Mouse (Mus musculus) gonadal fat pad, adult 2 months (tissue): ENCODE results near the gene Arf6. TPM values are rescaled to one million over a fixed set of nuclear protein-coding genes. Genes with fewer than 3 reads are reported as not detected.
"Not testable (repeated sequence)": the region's sequence is repeated elsewhere in the genome, so short reads cannot be mapped to it uniquely, and the experiment has no call there.

Source experiments
- DNase-seq: peaks from one replicate; pipeline ENCODE4 v3.0.0-alpha.2; 2012; ENCODE audit warnings: low read depth
- polyA plus RNA-seq: library from polyadenylated mRNA; depleted of rRNA; stranded (reverse); fragments of >200 nt; gene quantifications from 2 replicates; pipeline ENCODE4 v1.2.3, GENCODE M21; 2012

The Arf6 gene
- polyA plus RNA-seq, 1 experiment = 73.3 TPM

GRCm38 (mm10) chr12:69373850-69374766 lies 2.2 kb downstream of the Arf6 start:
- DNase-seq = no peak

DNA sequence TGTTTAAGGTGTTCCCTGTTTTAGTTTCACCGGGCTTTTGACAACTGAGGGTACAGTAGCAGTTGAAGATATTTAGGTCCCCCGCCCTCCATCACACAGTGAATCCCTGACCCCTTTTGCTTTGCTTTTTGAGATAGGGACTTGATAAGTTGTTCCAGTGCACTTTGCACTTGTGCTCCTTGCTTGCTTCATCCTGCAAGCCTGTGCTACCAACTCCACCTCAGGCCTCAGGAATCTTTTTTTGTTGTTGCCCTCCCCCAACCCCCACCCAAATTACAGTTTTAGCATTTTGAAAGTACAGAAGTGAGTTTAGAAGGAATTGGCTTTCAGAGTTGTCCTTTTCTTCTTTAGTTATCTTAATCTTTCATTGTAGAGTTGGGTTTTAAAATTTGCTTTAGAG lies 4.2 kb downstream of the Arf6 start:
- DNase-seq = no peak

GRCm38 (mm10) chr12:69377188-69377587 lies 5.2 kb downstream of the Arf6 start:
- DNase-seq = peak; percentile 57

- not testable (repeated sequence) for DNase-seq
Observed at GRCm38 (mm10) chr12:69377636-69378035, 5.7 kb downstream of the Arf6 start.

- no peak for DNase-seq
Observed at GRCm38 (mm10) chr12:69378558-69379454, 6.9 kb downstream of the Arf6 start.

DNA sequence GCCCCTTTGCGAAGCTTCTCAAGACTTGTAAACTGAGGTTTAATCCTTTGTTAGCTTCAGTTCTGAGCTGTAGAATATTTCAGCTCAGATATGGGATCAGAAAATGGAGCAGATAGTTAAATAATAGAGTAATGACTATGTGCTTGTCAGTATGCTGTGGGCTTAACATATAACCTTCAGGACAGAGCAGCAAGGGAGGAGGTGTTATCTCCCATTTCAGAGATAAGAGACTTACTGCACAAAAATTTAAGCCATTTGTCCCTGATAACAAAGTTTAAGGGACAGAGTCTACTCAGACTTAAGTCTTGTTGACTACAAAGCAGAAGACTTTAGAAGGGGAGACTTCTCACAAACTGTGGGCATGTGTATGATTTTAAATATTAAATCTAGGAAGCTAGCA lies 10.9 kb downstream of the Arf6 start:
- DNase-seq = no peak

DNA sequence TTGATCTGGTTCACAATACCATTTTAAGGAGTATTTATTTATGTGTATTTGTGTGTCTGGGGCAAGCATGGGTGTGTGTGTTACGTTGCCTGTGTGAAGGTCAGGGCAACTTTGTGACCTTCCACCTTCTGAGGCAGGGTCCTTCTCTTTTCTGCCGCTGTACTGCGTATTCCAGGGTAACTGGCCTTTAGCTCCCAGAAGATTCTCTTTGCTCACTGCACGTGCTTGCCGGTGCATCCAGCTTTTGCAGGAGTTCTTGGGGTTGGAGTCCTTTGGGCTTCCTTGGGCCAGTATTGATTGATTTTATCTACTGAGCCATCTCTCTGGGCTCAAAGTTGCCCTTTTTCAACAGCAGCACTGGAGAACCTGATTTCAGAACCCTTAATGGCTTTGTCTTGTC lies 12.7 kb downstream of the Arf6 start:
- no peak for DNase-seq

- no peak for DNase-seq
Observed at GRCm38 (mm10) chr12:69385542-69386280, 13.8 kb downstream of the Arf6 start.

GRCm38 (mm10) chr12:69386281-69386732 lies 14.4 kb downstream of the Arf6 start:
- DNase-seq = not testable (repeated sequence)

DNA sequence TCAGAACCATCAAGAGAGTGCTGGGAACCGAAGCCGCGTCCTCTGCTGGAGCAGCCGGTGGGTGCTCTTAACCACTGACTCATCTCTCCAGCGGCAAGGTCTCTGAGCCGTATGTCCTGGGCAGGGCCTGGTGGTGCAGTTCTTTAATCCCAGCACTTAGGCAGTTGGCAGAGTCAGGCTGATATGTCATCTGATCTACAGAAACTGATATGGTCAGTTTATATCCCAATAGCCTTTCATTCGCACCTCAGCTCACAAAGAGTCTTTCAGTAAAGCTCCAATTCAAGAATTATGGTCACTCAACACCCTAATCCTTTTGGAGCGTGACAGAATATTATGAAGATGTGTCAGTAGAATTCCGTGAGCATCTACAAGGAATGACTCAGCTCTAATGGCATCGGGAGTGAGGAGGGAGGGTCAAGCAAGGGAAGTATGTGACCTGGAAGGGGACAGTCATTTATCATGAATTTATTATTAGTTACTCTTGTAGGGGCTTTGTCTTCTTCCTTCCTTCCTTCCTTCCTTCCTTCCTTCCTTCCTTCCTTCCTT lies 16.4 kb downstream of the Arf6 start:
- DNase-seq = no peak

- no peak for DNase-seq
Observed at GRCm38 (mm10) chr12:69389273-69389938, 17.5 kb downstream of the Arf6 start.

- DNase-seq = no peak
Observed at GRCm38 (mm10) chr12:69390000-69390698, 18.2 kb downstream of the Arf6 start.

DNA sequence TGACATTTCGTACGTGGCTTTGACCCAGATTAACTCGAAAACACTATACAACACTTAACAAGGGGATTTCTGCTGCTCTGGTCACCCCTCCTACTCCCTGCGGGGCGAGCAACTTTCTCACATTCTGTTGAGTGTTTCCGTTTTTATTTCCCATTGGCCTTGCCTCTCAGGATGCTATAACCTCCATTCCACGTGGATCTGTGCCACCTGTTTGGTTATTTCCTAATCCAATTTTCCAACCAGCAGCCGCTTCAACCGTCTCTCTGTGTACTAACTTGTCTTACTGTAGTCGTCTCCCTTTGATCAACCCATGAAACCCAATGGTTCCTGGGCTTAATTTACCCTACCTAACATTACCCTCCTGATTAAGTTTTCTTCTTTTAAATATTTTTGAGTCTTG lies 21.1 kb downstream of the Arf6 start:
- no peak for DNase-seq

DNA sequence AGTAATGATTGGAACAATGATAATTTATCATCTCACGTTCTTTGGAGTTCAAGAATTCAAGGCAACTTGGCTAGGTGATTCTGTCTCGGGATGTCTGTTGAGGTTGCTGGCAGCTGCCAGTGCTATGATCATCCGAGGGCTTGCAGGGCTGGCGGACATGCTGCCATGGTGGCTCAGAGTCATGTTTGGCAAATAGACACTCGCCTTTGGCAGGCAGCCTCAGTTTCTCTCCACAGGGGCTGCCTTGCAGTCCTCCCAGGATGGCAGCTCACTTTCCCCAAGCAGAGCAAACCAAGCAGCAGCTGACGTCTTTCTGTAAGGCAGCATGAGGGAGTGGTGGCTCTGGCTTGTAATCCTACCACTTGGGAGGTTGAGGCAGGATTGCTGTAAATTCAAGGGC lies 22.5 kb downstream of the Arf6 start:
- DNase-seq = no peak

DNA sequence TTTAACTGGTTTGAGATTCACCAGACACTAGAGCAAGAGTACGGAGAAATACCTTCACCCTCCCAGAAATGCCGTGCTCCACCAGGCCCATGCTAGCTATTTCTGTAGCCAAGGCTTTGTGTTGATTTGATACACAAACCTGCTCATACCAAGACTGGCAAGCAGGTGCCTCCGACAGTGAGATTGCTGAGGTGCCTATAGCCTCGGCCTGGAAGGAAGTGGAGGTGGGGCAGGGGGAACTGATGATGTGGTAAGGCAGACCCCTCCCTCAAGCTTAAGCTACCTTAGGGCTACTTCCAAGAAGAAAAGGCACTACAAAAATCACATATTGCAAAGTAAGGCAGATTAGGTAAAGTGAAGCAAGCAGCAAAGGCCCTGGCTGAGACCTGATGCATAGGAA lies 28.4 kb downstream of the Arf6 start:
- DNase-seq = no peak

DNA sequence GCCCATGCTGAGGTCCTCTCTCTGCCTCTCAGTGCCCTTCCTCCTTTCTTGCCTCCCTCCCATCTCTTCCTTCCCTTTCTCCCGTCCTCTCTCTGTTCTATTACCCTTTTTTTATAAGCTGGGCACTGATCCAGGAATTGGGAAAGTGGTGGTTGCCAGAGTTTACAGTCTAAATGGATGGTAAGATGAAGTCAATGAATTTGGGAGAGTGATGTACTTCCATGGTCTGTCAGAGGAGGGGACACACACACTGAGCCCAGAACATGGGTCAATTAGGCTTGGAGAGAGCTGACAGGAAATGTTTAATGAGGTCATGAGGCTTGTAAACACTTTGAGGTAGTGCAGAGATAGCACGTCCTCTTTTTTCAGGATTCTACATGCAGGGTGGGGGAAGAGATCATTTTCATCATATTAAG lies 28.9 kb downstream of the Arf6 start:
- no peak for DNase-seq

- no peak for DNase-seq
Observed at GRCm38 (mm10) chr12:69402100-69402499, 30.1 kb downstream of the Arf6 start.

- DNase-seq = no peak
Observed at GRCm38 (mm10) chr12:69402594-69403167, 30.7 kb downstream of the Arf6 start.

- DNase-seq = no peak
Observed at GRCm38 (mm10) chr12:69410767-69411166, 38.8 kb downstream of the Arf6 start.

DNA sequence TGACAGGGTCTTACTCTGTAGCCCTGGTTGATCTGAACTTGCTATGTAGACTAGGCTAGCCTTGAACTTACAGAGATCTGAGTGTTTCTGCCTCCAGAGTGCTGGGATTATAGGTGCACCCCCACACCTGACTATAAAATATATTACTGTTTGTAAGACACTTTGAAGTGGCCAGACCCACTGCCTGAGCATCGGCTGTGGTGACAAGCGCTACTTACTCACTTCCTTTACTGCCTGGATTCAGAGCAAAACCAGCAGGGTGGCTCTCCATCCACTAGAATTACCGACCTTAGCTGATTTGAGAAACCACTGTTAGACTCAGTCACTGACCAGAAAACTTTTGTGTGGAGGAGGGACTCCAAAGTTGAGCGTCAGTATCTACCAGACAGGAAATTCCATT lies 40.0 kb downstream of the Arf6 start:
- DNase-seq = no peak
